Mouse (Mus musculus) embryo, embryonic 11 days (tissue): ENCODE measurements around the gene Polr1c.
A peak's percentile ranks its signal among the peaks of the same experiment; 100 is the strongest.

Experiments used
- DNase-seq: peaks from one replicate; pipeline ENCODE4 v3.0.0-alpha.2; 2015

Gene Polr1c

DNA sequence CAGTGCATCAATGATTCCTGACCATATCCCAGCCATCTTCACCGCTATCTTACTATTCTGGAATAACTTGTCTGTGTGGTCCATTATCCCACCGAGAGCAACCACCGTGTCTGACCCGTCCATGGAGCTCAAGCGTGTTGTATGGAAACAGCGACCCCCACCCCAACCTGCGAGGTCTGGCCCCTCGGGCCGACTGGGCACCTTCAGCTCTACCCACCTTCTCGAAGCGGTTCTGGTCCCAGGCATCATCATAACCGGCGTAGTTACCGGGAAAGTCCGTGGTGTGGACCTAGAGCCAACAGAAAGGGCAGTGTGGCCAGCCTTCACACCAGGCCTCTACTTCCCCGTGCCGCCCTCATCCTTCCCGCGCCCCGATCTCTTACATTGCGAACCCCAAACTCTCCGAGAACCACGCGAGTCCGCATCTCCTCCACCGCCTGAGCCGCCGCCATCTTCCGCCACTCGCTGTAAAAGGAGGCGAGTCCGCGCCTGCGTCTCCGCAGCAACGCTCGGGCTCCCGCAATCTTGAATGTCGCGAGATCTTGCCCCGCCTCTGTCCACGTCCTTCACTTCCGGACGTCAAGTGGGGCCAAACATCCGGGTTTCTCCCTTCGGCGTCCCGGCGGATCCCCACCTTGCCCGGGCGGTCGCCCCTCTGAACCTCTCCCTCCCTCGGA, at the start of gene Polr1c, which contains the start of gene Yipf3:
Gene Polr1c (minus strand): TSS at position 543 of the 677 bp plus-strand sequence.
Gene Yipf3 (plus strand): TSS at position 569 of the 677 bp plus-strand sequence.
- DNase-seq = peak; percentile 97

DNA sequence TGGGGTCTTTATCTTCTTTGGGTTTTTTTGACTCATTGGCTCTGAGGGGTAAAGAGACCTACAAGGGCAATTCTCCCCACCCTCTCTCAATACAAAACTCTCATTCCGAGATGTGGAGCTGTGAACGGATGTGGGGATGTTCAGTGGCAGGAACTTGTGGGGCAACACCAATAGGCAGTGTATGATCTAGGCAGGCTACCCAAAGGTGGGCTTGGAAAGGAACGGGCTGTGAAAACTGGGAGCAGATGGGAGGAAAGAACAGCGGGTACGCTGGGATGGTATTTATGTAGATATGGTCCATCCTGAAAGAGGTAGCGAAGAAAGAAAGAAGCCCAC, 49.1 kb upstream of the Polr1c start:
- DNase-seq = no peak

DNA sequence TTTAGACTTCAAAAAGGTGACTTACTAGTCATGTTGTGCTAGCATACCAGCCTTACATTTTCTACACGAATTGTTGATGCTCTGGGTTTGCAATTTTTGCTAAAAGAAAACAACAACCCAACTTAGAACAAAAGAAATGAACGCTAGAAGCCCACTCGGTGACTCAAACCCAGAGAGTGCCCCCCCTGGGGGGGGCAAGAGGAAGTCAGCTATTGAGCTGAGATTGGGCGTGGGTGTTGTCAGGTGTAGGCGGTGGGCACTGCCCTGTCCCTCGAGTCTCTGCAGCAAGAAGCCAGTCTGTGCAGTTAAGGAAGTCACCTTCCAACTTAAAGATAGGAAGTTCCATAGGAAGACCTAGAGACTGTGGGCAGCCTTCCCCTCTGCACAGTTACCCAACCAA, 48.7 kb upstream of the Polr1c start:
- no peak for DNase-seq

DNA sequence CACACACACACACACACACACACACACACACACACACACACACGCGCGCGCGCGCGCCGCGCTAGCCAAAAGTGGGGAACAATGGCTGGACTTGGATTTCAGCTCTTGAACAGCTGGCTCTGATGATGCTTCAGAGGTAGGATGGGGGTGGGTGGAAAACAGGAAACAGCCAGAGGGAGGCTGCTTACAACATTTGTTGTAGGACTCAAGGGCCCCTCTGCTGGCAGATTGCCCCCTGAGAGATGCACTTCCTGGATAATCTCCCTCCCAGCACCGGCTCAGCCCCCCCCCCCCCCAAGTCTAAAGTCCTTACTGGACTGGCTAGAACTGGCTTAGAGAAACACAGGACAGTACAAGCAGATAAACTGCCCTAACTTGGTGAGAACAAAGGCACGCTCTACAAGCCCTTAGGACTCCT, 39.8 kb upstream of the Polr1c start:
- peak; percentile 67 for DNase-seq

DNA sequence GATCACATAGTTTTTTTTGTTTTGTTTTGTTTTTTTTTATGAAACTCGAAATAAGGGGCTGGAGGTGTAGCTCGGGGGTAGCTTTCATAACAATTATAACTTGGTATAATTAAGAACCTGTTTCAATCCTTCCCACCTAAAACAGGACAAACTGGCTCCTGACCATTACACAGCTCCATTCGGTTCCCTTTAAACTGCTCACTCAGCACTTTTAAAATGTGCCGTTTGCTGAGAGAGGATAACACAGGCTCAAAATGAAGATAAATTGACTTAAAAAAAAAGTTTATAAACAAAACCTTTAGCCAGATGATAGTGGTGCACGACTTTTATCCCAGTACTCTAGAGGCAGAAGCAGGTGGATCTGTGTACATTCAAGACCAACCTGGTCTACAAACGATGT, 37.6 kb upstream of the Polr1c start:
- DNase-seq = no peak

DNA sequence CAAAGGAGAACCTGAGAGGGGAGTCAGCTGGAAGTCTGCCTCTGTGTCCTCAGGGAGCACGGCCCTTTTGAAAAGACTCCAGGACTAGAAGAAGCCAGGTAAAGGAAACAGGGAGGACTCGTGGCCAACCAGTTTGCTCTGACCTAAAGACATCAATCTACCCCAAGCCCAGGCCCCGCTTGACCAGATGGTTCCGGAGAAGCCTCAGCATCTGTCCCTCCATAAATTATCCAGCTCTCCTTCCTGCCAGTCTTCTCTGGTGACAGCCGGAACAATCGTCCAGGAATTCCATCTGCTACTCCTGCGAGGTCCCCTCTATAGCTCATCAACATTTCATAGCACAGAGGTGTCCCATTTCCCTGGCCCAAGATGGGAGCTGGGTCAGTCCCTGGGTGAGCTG, 36.8 kb upstream of the Polr1c start:
- peak; percentile 37 for DNase-seq

DNA sequence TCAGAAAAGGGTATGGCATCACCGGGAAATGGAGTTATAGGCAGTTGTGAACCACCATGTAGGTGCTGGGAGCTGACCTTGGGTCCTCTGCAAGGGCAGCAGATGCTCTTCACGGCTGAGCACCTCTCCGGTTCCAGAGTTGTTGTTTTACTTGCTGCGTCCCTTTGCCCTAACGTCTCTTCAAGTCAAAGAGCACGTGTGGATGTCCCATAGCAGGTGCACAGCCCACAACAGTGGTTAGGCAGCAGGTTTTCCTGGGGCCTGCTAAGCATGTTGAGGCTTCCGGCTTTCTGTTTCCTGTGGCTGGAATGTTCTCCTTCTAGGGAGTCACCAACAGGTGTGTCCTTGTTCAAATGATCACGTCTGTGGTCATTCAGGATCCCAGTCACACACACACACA, 36.1 kb upstream of the Polr1c start:
- no peak for DNase-seq

DNA sequence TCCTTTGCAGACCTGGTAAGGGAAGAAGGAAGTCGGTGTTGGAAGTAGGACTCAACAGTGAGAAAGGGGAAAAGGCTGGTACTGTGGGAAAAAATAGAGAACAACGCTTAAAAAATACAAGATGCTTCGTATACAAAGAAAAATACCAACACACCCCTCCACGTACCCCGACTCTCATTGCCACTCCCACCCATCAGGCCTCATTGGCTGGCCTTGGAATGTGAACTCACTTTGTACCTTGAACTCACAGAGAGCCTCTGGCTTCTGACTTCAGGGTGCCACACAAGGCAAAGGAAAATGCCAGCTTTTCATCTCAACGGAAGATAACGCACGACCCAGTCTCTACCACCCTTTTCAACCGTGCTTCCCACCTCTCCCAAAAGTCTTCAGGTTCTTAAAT, 35.3 kb upstream of the Polr1c start:
- no peak for DNase-seq

DNA sequence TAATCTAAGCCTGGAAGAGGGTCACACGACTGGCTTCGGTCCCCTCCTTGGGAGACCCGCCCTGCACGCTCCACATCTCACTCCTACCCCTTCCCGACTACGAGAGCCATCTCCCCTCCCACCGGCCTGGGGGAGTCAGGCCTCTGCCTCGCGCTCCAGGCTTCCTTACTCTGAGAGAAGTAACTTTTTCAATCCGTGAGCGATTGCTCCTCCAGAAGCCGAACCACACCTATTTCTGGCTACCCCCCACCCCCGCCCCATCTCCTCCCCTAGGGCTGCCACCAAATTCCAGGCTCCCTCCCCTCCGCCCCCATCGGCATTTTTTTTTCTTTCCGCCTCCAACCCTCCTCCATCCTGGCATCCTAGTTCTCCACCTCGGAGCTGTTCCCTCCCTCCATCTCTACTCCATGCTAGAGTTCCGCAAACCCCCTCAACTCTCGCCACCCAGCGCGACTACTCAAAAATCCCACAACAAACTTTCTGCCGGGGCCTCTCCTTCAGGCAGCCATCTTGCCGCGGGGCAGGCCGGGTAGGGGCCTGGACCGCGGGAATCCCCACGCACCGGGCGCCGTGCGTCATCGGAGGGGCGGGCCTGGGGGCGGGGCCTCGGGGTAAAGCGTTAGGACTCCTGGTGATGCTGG, 34.7 kb upstream of the Polr1c start, which contains the start of gene Tjap1:
Gene Tjap1 (minus strand): TSS at position 544 of the 641 bp plus-strand sequence.
- peak; percentile 94 for DNase-seq

DNA sequence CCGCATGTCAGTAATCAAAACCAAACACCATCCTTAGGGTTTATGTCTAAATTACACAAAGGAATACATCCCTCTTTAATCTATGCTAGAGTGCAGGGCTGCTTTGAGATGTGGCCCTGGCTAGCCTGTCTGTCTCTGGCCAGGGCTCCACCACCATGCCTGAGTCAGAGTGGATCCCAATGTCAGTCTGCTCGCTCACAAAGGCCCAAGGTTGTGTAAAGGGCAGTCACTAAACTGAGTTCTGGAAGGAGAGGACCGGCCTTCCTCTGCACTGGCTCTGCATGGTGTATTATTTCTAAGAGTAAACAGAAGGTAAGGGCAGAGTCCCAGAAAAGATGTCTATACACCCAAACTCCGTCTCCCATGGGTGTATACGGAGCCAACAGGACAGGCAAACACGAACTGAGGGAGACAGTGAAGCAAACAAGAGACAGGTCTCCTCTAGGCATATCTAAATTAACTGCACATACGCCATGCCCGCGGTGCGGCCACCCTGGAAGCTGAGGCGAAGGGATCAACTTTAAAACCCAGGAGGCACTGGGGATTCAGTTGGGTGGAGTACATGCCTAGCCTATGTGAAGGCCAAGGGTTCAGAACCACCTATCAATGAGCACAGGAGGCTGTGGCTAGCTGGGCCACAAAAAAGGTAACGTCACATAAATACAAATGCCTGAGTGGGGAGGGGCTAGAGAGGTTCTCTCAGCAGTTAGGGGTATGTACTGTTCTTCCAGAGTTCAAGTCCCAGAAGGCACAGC, 30.3 kb upstream of the Polr1c start:
- DNase-seq = no peak

DNA sequence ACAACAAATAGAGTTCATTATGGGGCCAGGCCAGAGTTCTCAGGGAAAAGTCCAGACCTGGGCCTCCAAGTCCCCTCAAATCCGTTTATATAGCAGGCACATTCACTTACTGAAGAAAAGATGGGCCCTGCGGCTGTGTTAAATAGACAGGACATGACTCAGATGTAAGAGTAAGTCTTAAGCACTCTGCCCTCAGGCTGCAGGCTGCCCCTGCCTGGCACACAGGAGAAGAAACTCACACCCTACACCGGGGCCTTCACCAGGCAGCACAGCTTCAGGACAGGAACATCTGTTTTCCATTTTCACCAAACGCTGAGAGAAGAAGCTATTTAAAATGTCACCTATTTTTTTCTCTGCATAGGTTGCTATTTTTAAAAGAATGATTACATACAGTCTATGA, 29.7 kb upstream of the Polr1c start:
- peak; percentile 46 for DNase-seq

DNA sequence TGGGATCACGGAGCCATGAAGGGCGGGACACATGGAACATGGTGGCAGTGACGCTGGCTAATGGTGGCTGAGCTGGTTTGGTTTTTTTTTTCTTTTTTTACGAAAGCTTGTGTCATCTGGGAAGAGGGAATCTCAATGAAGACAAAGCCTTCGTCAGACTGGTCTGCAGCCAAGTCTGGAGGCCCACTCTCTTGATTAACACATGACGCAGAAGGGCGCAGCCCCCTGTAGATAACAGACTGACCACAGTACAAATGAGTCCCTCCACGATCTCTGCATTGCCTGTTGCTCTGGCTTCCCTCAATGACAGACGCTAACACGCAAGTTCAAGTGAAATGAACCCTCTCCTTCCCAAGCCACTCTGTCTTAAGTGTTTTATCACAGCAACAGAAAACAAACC, 27.7 kb upstream of the Polr1c start:
- DNase-seq = no peak

DNA sequence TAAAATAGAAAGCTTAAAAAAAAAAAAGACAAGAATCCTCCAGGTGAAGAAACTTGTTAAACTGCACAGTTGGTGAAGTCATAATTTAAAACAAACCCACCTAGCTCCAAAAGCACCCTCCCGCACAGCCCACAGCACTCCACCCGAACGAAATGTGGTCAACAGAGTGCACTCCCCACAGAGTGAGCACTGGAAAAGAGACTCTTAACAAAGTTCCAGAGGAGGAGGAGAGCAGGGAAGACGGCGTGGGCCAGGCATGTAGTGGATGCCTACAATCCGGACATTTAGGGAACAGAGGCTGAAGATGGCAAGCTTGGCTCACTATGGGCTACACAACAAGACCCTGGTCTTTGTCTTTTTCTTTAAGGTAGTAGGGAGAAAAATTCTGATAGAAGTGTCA, 27.2 kb upstream of the Polr1c start:
- no peak for DNase-seq

DNA sequence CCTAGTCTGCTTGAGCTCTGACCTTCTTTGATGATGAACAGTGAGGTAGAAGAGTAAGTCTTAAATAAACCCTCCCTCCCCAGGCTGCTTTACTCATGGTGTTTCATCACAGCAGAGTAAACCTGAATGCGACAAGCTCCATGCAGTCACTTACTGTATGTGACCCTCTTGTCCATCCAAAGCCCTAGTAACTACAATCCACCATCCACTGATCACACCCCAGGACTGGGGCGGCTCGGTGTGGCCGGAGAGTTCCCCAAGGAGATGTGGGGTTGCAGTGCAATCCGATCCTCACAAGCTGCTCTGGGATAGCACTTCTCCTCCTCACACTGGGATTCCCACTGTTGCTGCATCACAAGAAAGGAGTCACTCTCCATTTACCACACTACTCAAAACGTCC, 26.6 kb upstream of the Polr1c start:
- DNase-seq = no peak

DNA sequence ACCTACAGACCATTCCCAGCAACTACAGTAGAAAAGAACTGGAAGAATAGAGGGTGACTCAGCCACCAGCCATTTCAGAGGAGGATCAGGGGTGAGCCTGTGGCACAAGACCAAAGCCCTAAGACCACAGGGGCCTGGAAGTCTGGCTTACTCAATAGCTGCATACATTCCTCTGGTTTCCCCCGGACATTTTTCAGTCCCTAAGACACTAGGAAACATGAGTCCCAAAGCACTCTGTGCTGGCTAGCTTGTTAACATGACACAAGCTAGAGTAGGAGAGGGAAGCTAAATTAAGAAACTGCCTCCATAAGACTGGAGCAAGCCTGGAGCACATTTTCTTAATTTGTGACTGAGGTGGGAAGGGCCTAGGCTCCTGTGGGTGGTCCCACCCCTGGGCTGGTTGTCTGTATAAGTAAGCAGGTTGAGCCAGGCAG, 26.0 kb upstream of the Polr1c start:
- DNase-seq = no peak

DNA sequence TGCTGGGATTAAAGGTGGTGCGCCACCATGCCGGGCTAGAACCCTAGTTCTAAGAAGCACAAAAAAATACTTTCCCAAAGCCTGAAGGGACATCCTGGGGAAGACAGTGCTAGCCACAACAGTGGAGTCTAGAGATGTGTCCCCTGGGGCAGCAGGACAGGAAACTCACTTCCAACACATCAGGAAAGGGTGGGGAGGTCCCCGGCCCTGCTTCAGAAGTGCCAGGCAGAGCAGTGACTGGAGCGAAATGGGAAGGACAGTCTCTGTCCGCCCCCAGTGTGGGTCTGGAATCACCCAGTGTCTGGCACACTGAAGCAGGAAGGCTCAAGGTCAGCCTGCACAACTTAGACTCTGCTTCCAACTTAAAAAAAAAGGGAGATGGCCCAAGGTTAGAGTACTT, 24.8 kb upstream of the Polr1c start:
- no peak for DNase-seq

DNA sequence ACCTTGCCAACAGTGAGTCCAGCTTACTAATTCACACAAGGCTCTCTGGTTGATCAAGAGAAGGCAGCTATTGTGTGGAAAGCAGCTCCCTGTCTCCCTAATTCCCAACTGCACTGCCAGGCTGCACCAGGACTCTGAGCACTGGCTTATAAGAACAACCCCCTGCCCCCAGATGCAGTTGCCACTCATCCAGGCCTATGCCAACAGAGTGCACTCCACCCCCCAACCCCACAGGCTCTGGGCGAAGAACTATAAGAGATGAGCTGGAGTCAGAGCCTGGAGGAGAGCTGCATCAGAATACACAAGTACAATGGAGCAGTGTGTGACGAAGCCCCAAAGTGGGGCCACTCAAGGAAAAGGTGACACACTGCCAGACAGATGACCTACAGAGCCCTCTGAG, 24.2 kb upstream of the Polr1c start:
- DNase-seq = no peak

DNA sequence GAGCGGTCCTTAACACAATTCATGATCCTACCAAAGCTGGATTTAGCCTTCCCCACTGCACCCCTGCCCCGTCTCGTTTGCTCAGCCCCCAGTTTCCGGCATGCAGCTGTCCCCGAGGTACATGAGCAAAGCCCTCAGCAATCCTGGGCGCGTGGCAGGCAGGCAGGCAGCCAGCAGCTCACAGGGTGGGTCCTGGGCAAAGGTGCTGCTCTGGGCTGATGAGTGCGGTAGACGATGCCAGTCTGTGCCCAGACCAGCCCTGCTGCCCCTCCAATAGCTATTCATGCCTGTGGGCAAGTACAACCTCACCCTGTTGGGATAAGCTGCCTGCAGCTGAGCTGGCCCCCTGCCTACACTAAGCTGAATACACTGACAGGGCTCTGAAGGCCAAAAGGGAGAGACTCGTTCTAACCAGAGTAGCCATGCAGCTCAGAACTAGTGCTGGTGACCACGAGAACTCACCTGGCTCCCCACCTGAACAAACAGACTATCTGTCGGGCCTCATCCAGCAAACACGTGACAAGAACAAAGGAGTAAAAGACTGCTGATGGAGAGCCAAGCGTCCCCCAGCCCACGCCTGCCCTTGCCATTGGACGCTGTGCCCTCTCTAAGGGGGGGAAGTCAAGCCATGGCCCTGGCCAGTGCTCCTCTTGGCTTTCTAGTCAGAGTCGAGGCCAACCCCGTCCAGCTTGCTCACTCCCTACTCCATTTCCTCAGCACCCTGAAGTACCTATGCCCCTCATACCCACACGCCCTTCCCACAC, 22.1 kb upstream of the Polr1c start:
- no peak for DNase-seq

DNA sequence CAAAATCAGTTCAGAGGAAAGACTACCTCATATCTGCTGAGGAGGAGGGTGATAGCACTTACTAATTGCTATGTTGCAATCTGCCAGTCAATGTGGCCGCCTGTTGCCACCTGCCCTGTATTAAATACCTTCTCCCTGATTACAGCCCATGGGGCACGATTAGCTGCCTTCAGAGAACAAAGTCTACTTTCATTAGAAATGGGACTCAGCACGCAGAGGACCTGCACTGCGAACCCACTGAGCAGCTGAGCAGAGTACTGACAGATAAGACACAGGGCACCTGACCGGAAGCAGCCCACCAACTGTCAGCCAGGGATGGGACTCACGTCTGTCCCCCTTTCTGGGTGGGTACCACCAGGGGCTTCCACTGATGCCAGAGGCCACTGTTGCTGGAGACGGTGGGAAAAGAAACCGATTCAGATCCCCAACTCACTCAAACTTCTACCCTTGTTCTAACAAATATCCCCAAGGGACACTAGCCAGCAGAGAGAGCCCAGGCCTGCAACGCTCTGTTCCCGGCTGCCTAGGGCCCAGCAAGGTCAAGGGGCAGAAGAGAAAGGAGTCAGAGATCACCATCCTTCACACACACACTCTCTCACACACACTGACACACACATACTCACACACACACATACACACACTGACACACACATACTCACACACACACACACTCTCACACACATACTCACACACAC, 20.3 kb upstream of the Polr1c start:
- no peak for DNase-seq

DNA sequence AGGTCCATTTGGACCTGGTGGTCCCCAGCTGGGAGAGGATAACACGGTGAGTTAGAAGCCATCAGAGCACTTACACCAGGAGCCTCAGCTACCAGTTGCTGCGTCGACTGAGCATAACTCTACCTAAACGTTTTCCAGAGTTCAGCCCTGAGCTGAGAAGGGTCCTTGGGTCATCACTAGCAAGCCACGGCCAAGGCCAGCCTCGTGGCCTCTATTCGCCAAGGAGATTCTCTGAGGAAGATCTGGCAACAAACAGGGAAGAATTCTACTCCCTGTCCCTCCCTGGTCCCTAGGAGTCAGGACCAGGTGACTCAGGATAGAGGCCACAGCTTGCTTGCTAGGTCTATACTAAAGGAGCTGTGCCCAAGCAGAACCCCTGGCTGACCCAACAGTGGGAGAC, 19.7 kb upstream of the Polr1c start:
- DNase-seq = no peak

DNA sequence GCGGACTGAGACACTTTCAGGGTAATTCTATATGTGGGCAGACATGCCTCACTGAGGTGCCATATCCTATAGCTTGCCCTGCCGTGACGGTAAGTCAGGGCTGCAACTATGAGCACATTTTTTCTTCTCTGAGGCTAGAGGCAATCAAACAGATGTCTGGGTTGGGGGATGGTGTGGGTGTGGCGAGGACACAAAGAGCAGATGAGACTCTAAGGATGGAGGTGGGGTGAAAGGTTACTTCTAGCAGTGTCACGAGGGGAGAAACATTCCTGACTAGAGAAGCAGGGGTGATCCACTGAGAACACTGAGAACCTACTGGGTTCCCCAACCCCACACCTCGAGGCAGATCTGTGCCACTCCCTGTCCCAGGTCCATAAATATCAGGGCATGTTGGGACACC, 19.1 kb upstream of the Polr1c start:
- DNase-seq = no peak

DNA sequence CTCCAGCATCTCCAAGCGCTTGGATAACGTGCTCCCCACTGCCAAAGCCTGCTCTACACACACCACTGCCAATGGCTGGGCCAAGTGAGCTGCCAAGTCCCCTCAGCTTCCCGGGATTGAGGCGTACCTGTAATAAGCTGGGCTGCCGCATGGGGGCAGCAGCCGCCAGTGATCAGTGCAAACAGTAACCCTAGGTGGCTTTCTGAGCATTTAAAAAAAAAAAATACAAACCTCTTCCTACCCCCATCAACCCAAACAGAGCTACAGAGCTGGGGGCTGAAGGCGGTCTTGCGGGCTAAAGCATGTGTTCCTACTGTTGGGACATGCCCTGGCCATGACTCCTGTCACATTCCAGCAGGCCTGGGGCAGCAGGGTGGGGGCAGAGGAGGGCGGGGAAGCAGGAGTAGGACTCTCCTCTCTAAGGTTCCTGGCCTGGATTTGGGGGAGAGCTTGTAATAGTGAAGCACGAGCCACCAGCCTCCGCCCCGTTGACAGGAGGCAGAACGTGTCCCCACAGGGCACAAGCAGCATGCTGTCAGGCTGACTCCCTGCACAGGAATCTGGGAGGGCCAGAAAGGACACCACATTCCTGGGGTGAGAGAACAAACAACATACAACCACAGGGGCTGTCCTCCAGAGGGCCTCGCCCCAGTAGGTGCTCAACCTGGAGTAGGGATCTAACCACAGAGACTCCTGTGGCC, 18.2 kb upstream of the Polr1c start:
- DNase-seq = peak; percentile 73
